Mouse (Mus musculus) kidney, adult 9 months (tissue): ENCODE data around the gene Kcne1.

ENCODE experiments used
- DNase-seq: peaks from one replicate; pipeline ENCODE4 v3.0.0; 2022

Kcne1 gene

GRCm38 (mm10) chr16:92359229-92359628, at the start of gene Kcne1:
Kcne1 (minus strand) TSS chr16:92359468.
- DNase-seq, result no peak

- peak; percentile 90 for DNase-seq
Measured at GRCm38 (mm10) chr16:92407883-92408282, 48.6 kb upstream of the Kcne1 start.

- no peak for DNase-seq
Measured at GRCm38 (mm10) chr16:92404141-92404540, 44.9 kb upstream of the Kcne1 start.

GRCm38 (mm10) chr16:92403069-92403468, 43.8 kb upstream of the Kcne1 start:
- DNase-seq, result no peak

- DNase-seq, result no peak
Measured at GRCm38 (mm10) chr16:92402216-92402615, 42.9 kb upstream of the Kcne1 start.

- DNase-seq, result no peak
Measured at GRCm38 (mm10) chr16:92401206-92401605, 41.9 kb upstream of the Kcne1 start.

GRCm38 (mm10) chr16:92399490-92400458, 40.5 kb upstream of the Kcne1 start:
- peak; percentile 97 for DNase-seq

GRCm38 (mm10) chr16:92398574-92399118, 39.4 kb upstream of the Kcne1 start:
- no peak for DNase-seq

- DNase-seq, result peak; percentile 56
Measured at GRCm38 (mm10) chr16:92397745-92398573, 38.7 kb upstream of the Kcne1 start.

GRCm38 (mm10) chr16:92393732-92394131, 34.5 kb upstream of the Kcne1 start:
- DNase-seq, result no peak

- no peak for DNase-seq
Measured at GRCm38 (mm10) chr16:92387692-92388091, 28.4 kb upstream of the Kcne1 start.

- DNase-seq, result peak; percentile 75
Measured at GRCm38 (mm10) chr16:92385062-92385461, 25.8 kb upstream of the Kcne1 start.

GRCm38 (mm10) chr16:92383412-92383811, 24.1 kb upstream of the Kcne1 start:
- no peak for DNase-seq

GRCm38 (mm10) chr16:92382508-92382907, 23.2 kb upstream of the Kcne1 start:
- no peak for DNase-seq

GRCm38 (mm10) chr16:92381092-92381491, 21.8 kb upstream of the Kcne1 start:
- no peak for DNase-seq

- no peak for DNase-seq
Measured at GRCm38 (mm10) chr16:92376976-92377375, 17.7 kb upstream of the Kcne1 start.

- DNase-seq, result no peak
Measured at GRCm38 (mm10) chr16:92371623-92372022, 12.4 kb upstream of the Kcne1 start.

- peak; percentile 49 for DNase-seq
Measured at GRCm38 (mm10) chr16:92369260-92369659, 10.0 kb upstream of the Kcne1 start.

GRCm38 (mm10) chr16:92365477-92365876, 6.2 kb upstream of the Kcne1 start:
- no peak for DNase-seq

- no peak for DNase-seq
Measured at GRCm38 (mm10) chr16:92360711-92361110, 1.4 kb upstream of the Kcne1 start.

GRCm38 (mm10) chr16:92358734-92359133, 534 bp downstream of the Kcne1 start:
- DNase-seq, result no peak

- peak; percentile 28 for DNase-seq
Measured at GRCm38 (mm10) chr16:92357566-92357965, 1.7 kb downstream of the Kcne1 start.

- DNase-seq, result no peak
Measured at GRCm38 (mm10) chr16:92357023-92357422, 2.2 kb downstream of the Kcne1 start.
